Mouse (Mus musculus): ENCODE data around the gene Pom121. TPM values are rescaled to one million over a fixed set of nuclear protein-coding genes. Genes with fewer than 3 reads are reported as not detected.
A peak's percentile ranks its signal among the peaks of the same experiment; 100 is the strongest.
"Not testable (repeated sequence)": the region's sequence is repeated elsewhere in the genome, so short reads cannot be mapped to it uniquely, and the experiment has no call there.

The Pom121 gene
- total RNA-seq, 2 experiments from 2014 or later = 10.0 to 10.9 TPM

GRCm38 (mm10) chr5:135369787-135370654 lies 24.3 kb downstream of the Pom121 start, which contains the start of gene Nsun5:
TSS of gene Nsun5 (plus strand) at chr5:135369953.
- DNase-seq (ENCODE audit: low spot score) = peak; percentile 96

DNA sequence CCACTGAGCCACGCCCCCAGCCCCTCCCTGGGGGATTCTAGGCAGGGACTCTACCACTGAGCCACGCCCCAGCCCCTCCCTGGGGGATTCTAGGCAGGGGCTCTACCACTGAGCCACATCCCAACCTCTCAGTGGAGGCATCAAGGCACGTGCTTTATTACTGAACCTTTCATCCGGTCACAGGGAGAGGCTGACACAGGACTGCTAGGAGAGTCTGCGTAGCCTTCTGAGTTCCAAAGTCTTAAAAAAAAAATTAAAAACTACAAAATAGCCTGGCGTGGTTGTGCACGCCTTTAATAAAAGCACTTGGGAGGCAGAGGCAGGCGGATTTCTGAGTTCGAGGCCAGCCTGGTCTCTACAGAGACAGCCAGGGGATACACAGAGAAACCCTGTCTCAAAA lies 25.1 kb downstream of the Pom121 start:
- not testable (repeated sequence) for DNase-seq (ENCODE audit: low spot score)

- DNase-seq (ENCODE audit: low spot score) = no peak
Observed at GRCm38 (mm10) chr5:135368312-135368711, 26.0 kb downstream of the Pom121 start.

DNA sequence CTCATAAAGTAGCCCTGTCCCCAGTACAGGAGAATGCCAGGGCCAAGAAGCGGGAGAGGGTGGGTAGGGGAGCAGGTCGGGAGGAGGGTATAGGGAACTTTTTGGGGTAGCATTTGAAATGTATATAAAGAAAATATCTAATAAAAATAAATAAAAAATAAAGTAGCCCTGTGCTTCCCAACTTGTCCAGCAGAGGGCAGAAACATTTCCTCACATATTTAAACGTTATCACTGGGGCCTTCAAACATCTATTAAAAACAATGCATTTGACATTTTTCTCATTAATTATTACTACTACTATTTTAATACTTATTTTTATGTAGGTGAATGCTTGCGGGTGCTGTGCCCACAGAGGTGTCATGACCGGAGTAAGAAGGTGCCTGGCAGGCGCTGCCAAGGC lies 26.5 kb downstream of the Pom121 start:
- DNase-seq (ENCODE audit: low spot score) = no peak

DNA sequence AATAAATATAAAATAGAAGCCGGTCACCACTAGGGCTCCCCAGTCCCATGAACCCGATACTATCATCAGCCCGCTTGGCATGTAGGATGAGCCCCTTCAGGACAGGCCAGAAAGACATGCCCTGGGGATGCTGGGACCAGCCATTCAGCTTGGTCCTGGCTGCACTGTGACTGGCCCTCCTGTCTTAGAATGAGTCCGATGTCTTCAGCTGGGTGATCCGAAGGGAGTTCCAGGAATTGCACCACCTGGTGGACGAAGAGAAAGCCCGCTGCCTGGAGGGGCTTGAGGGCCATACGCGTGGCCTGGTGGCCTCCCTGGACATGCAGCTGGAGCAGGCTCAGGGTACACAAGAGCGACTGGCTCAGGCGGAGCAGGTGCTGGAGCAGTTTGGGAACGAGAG lies 30.8 kb downstream of the Pom121 start:
- no peak for DNase-seq (ENCODE audit: low spot score)

DNA sequence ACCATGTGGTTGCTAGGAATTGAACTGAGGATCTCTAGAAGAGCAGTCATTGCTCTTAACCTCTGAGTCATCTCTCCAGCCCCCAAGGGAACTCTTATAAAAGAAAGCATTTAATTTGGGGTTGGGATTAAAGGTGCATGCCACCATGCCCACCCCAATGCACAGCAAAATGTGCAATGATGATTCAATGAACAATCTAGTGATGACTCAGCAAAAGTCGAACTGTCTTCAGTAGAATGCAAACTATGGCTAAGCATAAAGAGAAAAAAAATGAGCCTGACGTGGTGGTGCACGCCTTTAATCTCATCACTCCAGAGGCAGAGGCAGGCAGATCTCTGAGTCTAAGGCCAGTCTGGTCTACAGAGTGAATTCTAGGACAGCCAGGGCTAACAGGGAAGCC lies 31.8 kb downstream of the Pom121 start:
- no peak for DNase-seq (ENCODE audit: low spot score)

- no peak for DNase-seq (ENCODE audit: low spot score)
Observed at GRCm38 (mm10) chr5:135359772-135360171, 34.6 kb downstream of the Pom121 start.

DNA sequence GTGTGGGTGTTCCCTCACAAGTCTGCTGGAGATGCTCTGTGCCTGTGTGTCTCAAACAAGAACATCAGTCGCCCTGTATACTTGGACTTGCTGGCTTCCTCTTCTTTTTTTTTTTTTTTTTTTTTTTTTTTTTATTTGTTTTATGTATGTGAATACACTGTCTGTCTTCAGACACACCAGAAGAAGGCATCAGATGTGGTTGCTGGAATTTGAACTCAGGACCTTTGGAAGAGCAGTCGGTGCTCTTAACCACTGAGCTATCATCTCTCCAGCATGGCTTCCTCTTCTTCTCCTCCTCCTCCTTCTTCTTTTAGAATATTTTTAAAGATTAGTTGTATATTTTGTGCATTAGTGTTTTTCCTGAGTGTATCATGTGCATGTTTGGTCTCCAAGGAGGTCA lies 36.8 kb downstream of the Pom121 start:
- peak; percentile 59 for DNase-seq (ENCODE audit: low spot score)

DNA sequence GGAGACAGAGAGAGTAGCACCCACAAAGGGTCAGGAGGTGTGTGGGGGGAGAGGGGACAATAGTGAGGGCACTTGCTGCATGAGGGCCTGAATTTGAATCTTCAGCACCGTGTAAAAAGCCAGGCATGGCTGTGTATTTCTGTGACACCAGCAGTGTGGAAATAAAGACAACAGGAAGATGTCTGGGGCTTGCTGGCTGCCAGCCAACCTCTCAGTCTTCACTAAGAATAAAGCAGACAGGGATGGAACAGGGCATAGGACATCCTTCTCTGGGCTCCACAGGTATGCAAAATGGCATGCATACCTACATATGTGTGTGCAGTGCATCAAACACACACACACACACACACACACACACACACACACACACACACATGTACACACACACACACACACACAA lies 38.3 kb downstream of the Pom121 start:
- no peak for DNase-seq (ENCODE audit: low spot score)

DNA sequence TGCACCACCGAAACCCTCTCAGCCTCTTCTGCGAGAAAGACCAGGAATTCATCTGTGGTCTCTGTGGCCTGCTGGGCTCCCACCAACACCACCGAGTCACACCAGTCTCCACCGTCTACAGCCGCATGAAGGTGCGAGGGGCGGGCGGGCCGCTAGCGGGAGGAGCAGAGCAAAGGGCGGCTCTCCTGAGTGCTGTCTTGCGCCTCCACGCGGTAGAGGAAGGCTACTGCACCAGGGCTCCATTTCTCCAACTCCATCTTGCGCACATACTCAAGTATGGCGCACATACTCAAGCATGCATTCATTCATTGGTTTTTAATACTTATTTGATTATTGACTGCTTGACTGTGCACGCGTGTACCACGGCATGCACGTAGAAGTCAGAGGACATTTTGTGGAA lies 40.8 kb downstream of the Pom121 start:
- no peak for DNase-seq (ENCODE audit: low spot score)

DNA sequence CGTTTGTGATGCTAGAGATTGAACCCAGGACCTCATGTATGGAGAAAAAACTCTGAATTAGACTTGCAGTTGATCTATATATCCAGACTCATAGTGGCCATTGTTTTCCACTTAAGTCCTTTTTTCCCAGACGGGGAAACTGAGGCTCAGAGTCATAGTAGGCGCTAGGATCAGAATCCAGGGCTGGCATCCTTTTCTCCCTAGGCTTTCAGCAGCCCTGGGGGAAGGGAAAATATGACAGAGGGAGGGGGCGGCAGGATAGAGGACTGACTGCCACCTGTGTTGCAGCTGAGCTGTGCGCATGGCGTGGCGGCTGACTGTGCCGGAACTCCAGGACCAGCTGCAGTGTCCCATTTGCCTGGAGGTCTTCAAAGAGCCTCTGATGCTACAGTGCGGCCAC lies 41.4 kb downstream of the Pom121 start, which contains the start of gene Trim50:
Gene Trim50 (plus strand): TSS at position 301 of the 400 bp plus-strand sequence.
- DNase-seq (ENCODE audit: low spot score) = no peak

DNA sequence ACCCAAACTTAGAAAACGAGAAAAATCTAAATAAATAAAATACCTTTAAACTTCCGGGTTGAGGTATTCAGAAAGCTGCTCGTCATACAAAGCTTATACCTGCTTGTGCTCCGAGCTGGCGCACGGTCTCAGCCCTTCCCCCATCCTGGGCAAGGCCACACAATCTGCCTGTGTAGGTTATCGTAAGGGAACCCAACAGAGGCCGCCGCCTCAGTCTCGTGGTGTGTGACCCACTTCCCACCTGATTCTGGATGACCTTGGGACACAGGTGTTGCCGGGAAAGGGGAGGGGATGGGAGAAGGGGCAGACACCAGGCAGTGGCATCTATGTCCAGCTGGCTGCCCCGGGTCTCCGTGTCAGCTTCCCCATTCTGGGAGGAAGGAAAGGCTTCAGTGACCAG lies 42.7 kb downstream of the Pom121 start:
- DNase-seq (ENCODE audit: low spot score) = no peak

GRCm38 (mm10) chr5:135349862-135350261 lies 44.5 kb downstream of the Pom121 start, which contains the start of gene Fkbp6:
TSS of gene Fkbp6 (minus strand) at chr5:135350044.
- DNase-seq (ENCODE audit: low spot score) = no peak

GRCm38 (mm10) chr5:135347511-135348011 lies 46.8 kb downstream of the Pom121 start:
- no peak for DNase-seq (ENCODE audit: low spot score)

- no peak for DNase-seq (ENCODE audit: low spot score)
Observed at GRCm38 (mm10) chr5:135346430-135346829, 47.9 kb downstream of the Pom121 start.

DNA sequence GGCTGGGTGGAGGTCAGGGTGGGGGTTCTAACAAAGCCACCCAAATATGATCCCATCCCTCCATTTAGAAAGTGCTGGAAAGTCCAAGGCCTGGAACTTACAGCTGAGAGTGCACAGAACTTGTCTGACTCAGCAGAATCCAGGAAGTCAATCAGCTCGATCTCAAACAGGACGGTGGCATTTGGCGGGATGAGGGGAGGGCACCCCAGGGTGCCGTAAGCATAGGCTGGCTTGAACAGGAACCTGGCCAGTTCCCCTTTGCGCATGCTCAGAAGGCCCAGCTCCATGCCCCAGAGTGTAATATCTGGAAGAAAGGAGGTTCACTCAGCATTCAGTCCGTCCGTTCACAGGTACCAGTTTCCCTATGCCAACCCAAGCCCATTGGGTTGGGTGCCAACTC lies 48.4 kb downstream of the Pom121 start:
- no peak for DNase-seq (ENCODE audit: low spot score)

DNA sequence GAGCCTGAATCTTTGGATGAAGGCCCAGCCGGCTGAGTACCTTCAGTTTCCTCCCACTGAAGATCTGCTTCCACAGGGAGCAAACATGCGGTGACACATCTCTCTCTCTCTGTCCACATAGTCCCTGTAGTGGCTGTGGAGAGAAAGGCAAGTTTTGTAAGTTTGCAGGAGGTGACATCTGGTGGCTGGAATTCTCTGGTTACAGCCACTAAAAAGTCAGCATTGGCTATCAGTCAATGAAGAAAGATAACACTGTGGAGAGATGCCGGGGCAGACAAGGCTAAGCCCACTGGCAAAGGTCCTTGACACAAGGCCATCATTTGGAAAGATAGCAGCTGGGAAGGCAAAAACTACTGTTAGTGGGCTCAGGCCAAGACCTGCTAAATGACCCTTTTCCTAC lies 56.8 kb downstream of the Pom121 start:
- DNase-seq (ENCODE audit: low spot score) = no peak

DNA sequence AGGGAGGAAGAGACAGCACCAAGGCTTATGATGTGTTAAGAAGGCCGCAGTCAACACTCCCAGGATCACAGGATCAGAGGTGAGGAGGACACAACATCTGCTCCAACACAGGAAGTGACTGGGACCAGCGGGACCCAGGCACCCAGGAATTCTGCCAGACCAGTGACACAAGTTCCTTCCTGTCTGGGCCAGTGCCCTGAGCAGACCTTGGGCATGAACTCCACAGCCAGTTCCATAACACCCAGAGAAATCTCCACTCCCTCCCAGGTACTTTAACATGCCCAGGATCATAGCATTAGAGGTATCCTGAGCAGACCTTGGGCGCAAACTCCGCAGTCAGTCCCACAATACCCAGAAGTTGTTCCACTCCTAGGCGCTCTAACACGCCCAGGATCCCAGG lies 63.2 kb downstream of the Pom121 start:
- no peak for DNase-seq (ENCODE audit: low spot score)

- no peak for DNase-seq (ENCODE audit: low spot score)
Observed at GRCm38 (mm10) chr5:135330201-135330600, 64.1 kb downstream of the Pom121 start.

GRCm38 (mm10) chr5:135329471-135329870 lies 64.9 kb downstream of the Pom121 start:
- no peak for DNase-seq (ENCODE audit: low spot score)
